In the genomic region with DNA sequence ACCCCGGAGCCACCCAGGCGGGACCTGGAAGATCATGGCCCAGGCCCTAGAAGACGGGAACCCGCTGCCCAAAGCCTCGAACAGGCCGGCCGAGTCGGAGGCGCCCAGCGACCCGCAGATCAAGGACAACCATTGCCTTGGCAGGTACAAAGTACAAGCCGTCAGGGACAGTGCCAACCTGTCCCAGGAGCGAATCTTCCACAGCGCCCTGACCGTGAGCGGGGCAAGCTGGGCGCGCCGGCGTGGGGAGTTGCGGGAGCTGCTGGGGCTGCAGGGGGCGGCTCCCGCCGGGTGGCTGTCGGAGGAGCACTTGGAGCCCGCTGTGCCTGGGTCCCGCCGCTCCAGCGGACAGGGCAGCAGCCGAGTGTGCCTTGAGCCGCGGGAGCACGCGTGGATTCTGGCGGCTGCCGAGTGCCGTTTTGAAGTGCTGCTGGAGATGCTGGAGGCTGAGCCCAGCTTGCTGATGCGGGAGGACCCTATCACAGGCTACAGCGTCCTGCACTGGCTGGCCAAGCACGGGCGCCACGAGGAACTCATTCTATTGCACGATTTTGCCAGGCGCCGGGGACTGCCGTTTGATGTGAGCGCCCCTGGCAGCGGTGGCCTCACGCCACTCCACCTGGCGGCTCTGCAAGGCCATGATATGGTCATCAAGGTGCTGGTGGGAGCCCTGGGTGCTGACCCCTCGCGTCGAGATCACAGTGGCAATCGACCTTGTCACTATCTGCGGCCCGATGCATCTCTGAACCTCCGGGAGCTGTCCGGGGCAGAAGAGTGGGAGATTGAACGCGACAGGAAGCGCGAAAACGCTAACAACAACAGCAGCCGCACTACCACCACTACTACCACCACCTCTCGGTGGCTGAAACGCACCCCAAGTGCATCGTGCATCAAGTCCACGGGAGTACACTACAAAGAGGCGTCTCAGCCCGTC, we compare ENCODE assay signal across 8 mouse cellular contexts. TPM values are rescaled to one million over a fixed set of nuclear protein-coding genes. Genes with fewer than 3 reads are reported as not detected.
DNase-seq lines count a peak whose midpoint lies in the region; ATAC-seq lines count a peak whose summit lies in the region.

No protein-coding gene starts in this region.

- H3K4me1 ChIP-seq in heart, embryonic 16.5 days (ENCODE audit: control insufficient read depth, insufficient read depth, low read length), result 0 out of 2 replicates have a peak, but pooled peaks cover 2% of the 10 kb centered on the region
- peaks cover 11% of the 10 kb centered on the region; the same call in 1 of the 2 replicates for H3K4me1 ChIP-seq in limb, embryonic 13.5 days
- H3K4me1 ChIP-seq in neural tube, embryonic 15.5 days, result peaks cover 14% of the 10 kb centered on the region

- H3K4me2 ChIP-seq in heart, embryonic 16.5 days (ENCODE audit: low read depth, low read length), result peak overlapping the region; percentile 69
- peak overlapping the region; percentile 66 for H3K4me2 ChIP-seq in limb, embryonic 13.5 days (replicated peaks)
- H3K4me2 ChIP-seq in neural tube, embryonic 15.5 days, result peak overlapping the region; percentile 82

- WGBS in heart, embryonic 16.5 days, result 15% methylated on average over 57 of the region's 70 CpGs
- WGBS in limb, embryonic 13.5 days, result 23% methylated on average over 70 of the region's 70 CpGs
- WGBS in neural tube, embryonic 15.5 days, result 26% methylated on average over 70 of the region's 70 CpGs

- H3K4me3 ChIP-seq in heart, embryonic 16.5 days (ENCODE audit: low read length), result peak overlapping the region; percentile 48
- peak overlapping the region; percentile 41 for H3K4me3 ChIP-seq in limb, embryonic 13.5 days
- peak overlapping the region; percentile 39 for H3K4me3 ChIP-seq in neural tube, embryonic 15.5 days (replicated peaks)

- peaks cover 30% of the 10 kb centered on the region for H3K27me3 ChIP-seq in heart, embryonic 16.5 days (ENCODE audit: control insufficient read depth, insufficient read depth, low read length)
- peaks cover 84% of the 10 kb centered on the region for H3K27me3 ChIP-seq in limb, embryonic 13.5 days
- peaks cover 11% of the 10 kb centered on the region; the same call in 1 of the 2 replicates for H3K27me3 ChIP-seq in neural tube, embryonic 15.5 days (replicated peaks)

- peak overlapping the region; percentile 46 for H3K9ac ChIP-seq in heart, embryonic 16.5 days (ENCODE audit: low read length)
- no peak overlapping the region for H3K9ac ChIP-seq in limb, embryonic 13.5 days
- H3K9ac ChIP-seq in neural tube, embryonic 15.5 days (replicated peaks), result peak overlapping the region; percentile 37; the same call in 1 of the 2 replicates

- peak; percentile 11 for DNase-seq in CD4-positive, CD25-positive, alpha-beta regulatory T cell, adult 2 months (ENCODE audit: low read depth, low spot score)
- peak; percentile 25 for DNase-seq in retina, postnatal 1 day
- DNase-seq in retina, embryonic 14.5 days (ENCODE audit: low spot score), result no peak
- DNase-seq in left cerebral cortex, postnatal 25 days (ENCODE audit: low spot score in 2 of 2), result no peak

- intact Hi-C loops in left cerebral cortex, postnatal 25 days (cut with DNase I), result no loop called here

- no peak overlapping the region for H3K27ac ChIP-seq in heart, embryonic 16.5 days (ENCODE audit: low read length)
- H3K27ac ChIP-seq in limb, embryonic 13.5 days, result no peak overlapping the region
- H3K27ac ChIP-seq in neural tube, embryonic 15.5 days (replicated peaks), result no peak overlapping the region

- no peaks in the 10 kb centered on the region for H3K36me3 ChIP-seq in heart, embryonic 16.5 days (ENCODE audit: control insufficient read depth, insufficient read depth)
- H3K36me3 ChIP-seq in limb, embryonic 13.5 days, result no peaks in the 10 kb centered on the region
- no peaks in the 10 kb centered on the region for H3K36me3 ChIP-seq in neural tube, embryonic 15.5 days

- ATAC-seq in CD4-positive, CD25-positive, alpha-beta regulatory T cell, adult 4 months, result no peak
- ATAC-seq in heart, embryonic 16.5 days (replicated peaks; ENCODE audit: extremely low read depth, insufficient read depth, low FRiP score), result 0 out of 2 replicates have a peak, but pooled peaks have one; percentile 32
- ATAC-seq in limb, embryonic 13.5 days (ENCODE audit: low FRiP score, low read depth), result no peak
- peak; percentile 55; the same call in 1 of the 2 replicates for ATAC-seq in neural tube, embryonic 15.5 days (ENCODE audit: low FRiP score)

- no peaks in the 10 kb centered on the region for H3K9me3 ChIP-seq in heart, embryonic 16.5 days (replicated peaks; ENCODE audit: control insufficient read depth, low read length)
- H3K9me3 ChIP-seq in limb, embryonic 13.5 days, result no peaks in the 10 kb centered on the region; the same call in 1 of the 2 replicates
- no peaks in the 10 kb centered on the region for H3K9me3 ChIP-seq in neural tube, embryonic 15.5 days (replicated peaks)

RNA-seq across cellular contexts. Expression of gene Sowahd, which starts 0.5 kb away (rescaled TPM):
- not detected for polyA plus RNA-seq in CD4-positive, CD25-positive, alpha-beta regulatory T cell, adult 4 months (2017; shearing (Covaris generic))
- polyA plus RNA-seq in heart, embryonic 16.5 days (2015; fragmentation: Nextera tagmentation; extraction: Ambion mirVana), result 0.15 and 0.24 TPM in 2 replicates
- not detected in 2 replicates for polyA plus RNA-seq in limb, embryonic 13.5 days (2015; fragmentation: Nextera tagmentation; extraction: Ambion mirVana)
- polyA plus RNA-seq in neural tube, embryonic 15.5 days (2015; fragmentation: Nextera tagmentation; extraction: Ambion mirVana), result not detected in 2 replicates
- total RNA-seq in left cerebral cortex, postnatal 25 days (2021), result not detected

RNA-seq across cellular contexts. Expression of gene Rpl39, which starts 36.0 kb away (rescaled TPM):
- polyA plus RNA-seq in CD4-positive, CD25-positive, alpha-beta regulatory T cell, adult 4 months (2017; shearing (Covaris generic)), result 1,000 to 10,000 TPM in 1 of 2 experiments, 100 to 1,000 TPM in 1; 487 to 1,066 TPM
- polyA plus RNA-seq in heart, embryonic 16.5 days (2015; fragmentation: Nextera tagmentation; extraction: Ambion mirVana), result 275 and 291 TPM in 2 replicates
- 482 and 503 TPM in 2 replicates for polyA plus RNA-seq in limb, embryonic 13.5 days (2015; fragmentation: Nextera tagmentation; extraction: Ambion mirVana)
- polyA plus RNA-seq in neural tube, embryonic 15.5 days (2015; fragmentation: Nextera tagmentation; extraction: Ambion mirVana), result 318 and 331 TPM in 2 replicates
- total RNA-seq in left cerebral cortex, postnatal 25 days (2021), result 100 to 1,000 TPM; 246 to 253 TPM

RNA-seq across cellular contexts. Expression of gene Sept6, which starts 57.6 kb away (rescaled TPM):
- 100 to 1,000 TPM; 150 to 159 TPM for polyA plus RNA-seq in CD4-positive, CD25-positive, alpha-beta regulatory T cell, adult 4 months (2017; shearing (Covaris generic))
- 49.7 and 50.3 TPM in 2 replicates for polyA plus RNA-seq in heart, embryonic 16.5 days (2015; fragmentation: Nextera tagmentation; extraction: Ambion mirVana)
- polyA plus RNA-seq in limb, embryonic 13.5 days (2015; fragmentation: Nextera tagmentation; extraction: Ambion mirVana), result 75.9 and 77.1 TPM in 2 replicates
- polyA plus RNA-seq in neural tube, embryonic 15.5 days (2015; fragmentation: Nextera tagmentation; extraction: Ambion mirVana), result 72.2 TPM in 2 replicates
- 10 to 100 TPM; 57.9 to 63.8 TPM for total RNA-seq in left cerebral cortex, postnatal 25 days (2021)

Comparison
In these comparisons a context has a peak if more than half of its experiments do, and no peak if none do; other contexts are left out.
1. DNase-seq: peak in CD4-positive, CD25-positive, alpha-beta regulatory T cell, adult 2 months (single experiment) and retina, postnatal 1 day (single experiment); none in retina, embryonic 14.5 days (single experiment) and left cerebral cortex, postnatal 25 days (0 of 2).
2. ATAC-seq: peak in heart, embryonic 16.5 days (single experiment) and neural tube, embryonic 15.5 days (single experiment); none in CD4-positive, CD25-positive, alpha-beta regulatory T cell, adult 4 months (single experiment) and limb, embryonic 13.5 days (single experiment).
3. Peak in every context shown above with its lines, with median percentiles within 50 percentile points of each other: H3K4me2 ChIP-seq and H3K4me3 ChIP-seq.